Mouse (Mus musculus) ZHBTc4 (cell line): ENCODE results near the gene Rdh12.

Experiments used
- DNase-seq: peaks from one replicate; pipeline ENCODE4 v3.0.0-alpha.2; 2011; ENCODE audit warnings: low read depth, low spot score

The Rdh12 gene

GRCm38 (mm10) chr12:79248110-79248509 is 39.4 kb downstream of the Rdh12 start:
- DNase-seq = peak; percentile 84

- no peak for DNase-seq
Measured at GRCm38 (mm10) chr12:79253294-79254053, 44.8 kb downstream of the Rdh12 start.

- no peak for DNase-seq
Measured at GRCm38 (mm10) chr12:79254975-79255374, 46.3 kb downstream of the Rdh12 start.

DNA sequence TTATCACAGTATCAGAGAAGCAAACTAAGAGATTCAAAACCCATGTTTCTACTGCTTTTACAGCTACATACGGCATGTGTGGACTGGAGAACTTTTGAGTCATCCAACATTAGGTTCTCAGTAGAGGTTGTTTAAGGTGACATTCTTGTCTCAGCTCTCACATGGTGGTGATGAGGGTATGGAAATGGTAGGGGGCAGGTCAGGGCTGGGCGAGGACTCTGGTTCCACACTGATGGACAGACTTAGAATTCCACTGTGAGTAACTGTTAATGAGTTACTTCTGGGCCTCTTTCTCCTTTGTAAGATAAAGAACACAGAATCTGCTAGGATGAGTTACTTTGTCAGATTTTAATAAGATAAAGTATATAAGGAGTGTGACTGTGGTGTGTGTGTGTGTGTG is 51.4 kb downstream of the Rdh12 start:
- DNase-seq = no peak

- peak; percentile 53 for DNase-seq
Measured at GRCm38 (mm10) chr12:79261035-79261434, 52.3 kb downstream of the Rdh12 start.
